Mouse (Mus musculus) right cerebral cortex, postnatal 36 days (tissue): Measurements from ENCODE around the gene Qk.

Experiments used
- DNase-seq, 2 experiments: peaks; one replicate each; pipeline ENCODE4 v3.0.0; 2022; ENCODE audit warnings: low spot score in 2 of 2, mixed read lengths in 1 of 2

The Qk gene

GRCm38 (mm10) chr17:10251252-10251958 is 68.2 kb downstream of the Qk start:
- DNase-seq, result no peak

DNA sequence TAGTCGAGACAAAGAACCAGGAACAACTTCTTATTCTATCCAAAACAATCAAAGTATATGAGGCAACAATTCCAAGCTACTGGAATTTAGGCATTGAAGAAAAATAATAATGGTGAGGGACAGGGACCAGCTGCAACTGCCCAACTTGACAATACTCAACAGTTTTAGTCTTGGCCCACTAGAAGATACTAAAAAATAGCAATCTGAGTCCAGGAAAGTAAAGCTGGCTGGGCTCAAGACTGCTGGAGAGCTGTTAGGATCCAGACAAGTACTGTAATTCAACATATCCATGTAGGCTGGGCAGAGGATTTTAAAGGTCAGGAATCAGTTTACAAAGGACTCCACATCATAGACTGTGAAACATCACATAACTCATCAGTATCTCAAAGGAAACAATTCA is 79.6 kb downstream of the Qk start:
- no peak for DNase-seq

DNA sequence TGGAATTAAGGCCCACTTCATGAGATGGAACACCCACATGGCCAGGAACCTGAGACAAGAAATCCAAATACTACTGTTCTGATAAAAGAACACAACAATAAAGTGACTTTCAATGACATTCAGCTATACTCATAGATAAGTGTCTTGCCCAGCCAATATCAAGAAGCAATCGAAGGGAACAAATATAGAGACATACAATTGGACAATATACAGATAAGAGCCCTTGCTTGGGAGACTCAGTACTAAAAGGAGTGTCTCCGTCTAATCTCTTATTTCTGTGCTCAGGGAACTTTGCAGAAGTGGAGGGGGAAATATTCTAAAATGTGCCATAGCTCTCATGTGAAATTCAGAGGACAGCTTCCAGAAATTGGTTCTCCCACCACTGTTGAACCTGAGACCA is 83.1 kb downstream of the Qk start:
- DNase-seq, result no peak

DNA sequence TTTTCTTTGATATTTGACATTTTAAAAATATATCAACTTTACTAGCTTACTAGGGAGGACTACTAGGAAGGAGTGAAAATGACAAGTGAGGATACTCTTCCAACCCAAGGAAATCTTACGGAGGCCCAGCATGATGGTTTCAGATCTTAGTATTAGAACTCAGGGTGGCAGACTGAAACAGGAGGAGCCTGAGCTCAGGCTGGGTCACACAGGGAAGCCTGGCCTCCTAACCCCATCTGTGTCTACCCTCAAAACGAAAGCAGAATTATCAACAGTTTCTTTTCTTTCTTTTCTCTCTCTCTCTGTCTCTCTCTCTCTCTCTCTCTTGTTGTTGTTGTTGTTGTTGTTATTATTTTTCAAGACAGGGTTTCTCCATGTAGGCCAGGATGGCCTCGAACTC is 87.2 kb downstream of the Qk start:
- no peak for DNase-seq

- no peak for DNase-seq
These were observed 91.7 kb downstream of the Qk start for GRCm38 (mm10) chr17:10227798-10228538.

DNA sequence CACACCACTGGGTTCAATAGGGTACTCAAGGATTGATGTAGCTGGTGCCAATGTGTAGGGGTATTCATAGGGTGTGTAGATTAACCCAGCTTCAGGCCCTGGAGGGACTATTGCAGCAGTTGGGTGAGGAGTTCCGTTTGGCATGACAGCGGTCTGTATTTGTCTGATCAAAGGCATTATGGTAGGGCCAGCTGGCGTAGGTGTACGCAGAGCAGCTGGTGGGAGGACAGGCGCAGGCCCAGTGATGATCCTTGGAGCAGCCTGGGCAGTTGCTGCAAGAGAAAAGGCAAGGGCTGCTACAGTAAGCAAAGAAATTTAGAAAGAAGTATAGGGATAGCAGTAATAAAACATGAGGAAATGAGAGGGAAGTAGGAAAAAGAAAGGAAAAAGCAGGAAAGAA is 103.5 kb downstream of the Qk start:
- no peak for DNase-seq

DNA sequence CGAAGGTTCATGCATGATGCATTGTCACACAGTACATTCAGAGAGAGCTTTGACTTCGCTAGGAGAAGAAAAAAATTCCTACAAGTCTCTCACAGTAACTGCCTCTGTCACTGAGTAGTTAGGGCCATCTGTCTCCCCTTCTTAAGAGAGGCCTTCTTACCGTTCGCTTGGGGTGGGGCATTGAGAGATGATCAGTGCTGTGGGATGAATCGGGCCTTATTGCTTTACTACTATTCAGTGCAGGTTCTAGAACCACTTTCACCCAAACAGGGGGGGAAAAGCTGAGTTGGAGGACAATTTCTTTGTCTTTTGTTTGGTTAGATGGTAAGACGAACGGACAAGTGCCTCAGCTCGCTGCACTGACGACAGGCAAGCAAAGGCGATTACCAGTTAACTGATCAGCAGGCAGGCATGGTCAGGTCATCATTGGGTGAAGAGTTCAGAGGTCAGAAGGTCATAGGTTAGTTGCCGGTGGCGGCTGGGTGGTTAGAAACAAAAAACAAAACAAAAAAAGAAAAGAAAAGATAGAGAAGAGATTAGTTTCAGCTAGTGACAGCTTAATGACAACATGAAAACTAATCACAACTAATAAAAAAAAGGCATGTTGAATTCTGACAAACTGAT is 110.4 kb downstream of the Qk start:
- no peak for DNase-seq

GRCm38 (mm10) chr17:10198662-10199061 is 121.0 kb downstream of the Qk start:
- no peak for DNase-seq

GRCm38 (mm10) chr17:10198231-10198630 is 121.4 kb downstream of the Qk start:
- no peak for DNase-seq

GRCm38 (mm10) chr17:10195703-10196102 is 124.0 kb downstream of the Qk start:
- DNase-seq, result no peak

- DNase-seq, result no peak
These were observed 128.8 kb downstream of the Qk start for GRCm38 (mm10) chr17:10190857-10191256.

DNA sequence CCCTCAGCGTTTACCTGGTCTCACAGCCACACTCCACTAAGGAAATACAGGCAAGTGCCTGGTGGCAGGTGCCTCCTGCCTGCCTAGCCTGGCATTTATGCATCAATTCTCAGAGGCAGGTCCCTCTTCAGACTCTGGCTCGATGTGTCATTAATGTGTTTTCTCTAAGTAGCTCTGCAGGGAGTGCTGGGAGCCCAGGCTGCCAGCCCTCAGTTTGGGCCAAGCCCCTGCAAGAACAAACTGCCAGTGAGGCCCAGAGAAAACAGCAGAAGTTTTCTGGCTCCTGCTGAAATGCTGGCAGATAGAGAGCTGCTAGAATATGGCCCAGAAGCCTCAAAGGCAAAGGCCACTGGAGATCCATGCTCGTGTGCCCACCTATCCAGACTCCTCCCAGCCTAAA is 131.2 kb downstream of the Qk start:
- no peak for DNase-seq

DNA sequence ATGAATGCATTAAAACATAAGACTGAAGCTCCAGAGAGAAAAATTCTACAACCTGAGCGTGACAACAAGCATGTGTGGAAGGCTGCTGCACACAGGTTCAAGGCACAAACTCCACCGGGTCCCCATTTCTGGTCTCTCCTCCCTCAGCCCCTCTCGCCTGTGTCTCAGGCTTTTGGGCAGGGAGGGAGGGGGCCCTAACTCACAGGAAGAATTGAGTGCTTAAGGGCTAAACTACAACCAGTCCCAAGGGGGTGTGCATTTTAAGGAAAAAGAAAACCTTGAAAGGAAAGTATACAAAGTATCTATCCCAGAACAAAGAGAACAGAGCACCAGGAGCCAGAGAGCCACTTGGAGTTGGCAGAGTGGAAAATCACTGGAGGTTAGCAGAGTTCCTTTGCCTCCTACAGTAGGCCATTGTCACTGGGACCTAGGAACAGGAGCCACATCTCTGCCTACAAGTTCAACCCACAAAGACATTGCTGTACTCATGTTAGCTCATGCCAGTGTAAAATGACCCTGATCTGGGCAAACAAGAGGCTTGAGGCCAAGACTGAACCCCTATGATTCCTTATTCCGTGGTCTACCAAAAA is 132.1 kb downstream of the Qk start:
- DNase-seq, result no peak

GRCm38 (mm10) chr17:10181761-10182160 is 137.9 kb downstream of the Qk start:
- no peak for DNase-seq

GRCm38 (mm10) chr17:10177096-10177495 is 142.6 kb downstream of the Qk start:
- no peak for DNase-seq

DNA sequence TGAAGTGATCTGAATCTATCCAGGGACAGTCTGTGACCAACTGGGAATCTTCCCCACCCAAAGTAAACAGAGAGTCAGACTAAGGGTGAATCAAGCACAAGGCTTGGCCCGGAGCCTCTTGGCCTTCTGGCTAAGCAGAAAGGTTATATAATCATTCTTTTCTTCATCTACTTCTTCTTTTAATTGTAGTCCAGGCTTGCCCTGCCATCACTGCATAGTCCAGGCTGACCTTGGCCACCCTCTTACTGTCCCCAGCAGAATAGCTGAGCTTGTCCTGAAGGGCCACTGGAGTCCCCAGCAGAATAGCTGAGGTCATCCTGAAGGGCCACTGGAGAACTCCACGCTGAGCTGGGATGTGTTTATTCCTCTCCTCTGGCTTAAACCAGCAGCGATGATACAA is 158.4 kb downstream of the Qk start:
- no peak for DNase-seq

GRCm38 (mm10) chr17:10160415-10160814 is 159.2 kb downstream of the Qk start:
- no peak for DNase-seq

DNA sequence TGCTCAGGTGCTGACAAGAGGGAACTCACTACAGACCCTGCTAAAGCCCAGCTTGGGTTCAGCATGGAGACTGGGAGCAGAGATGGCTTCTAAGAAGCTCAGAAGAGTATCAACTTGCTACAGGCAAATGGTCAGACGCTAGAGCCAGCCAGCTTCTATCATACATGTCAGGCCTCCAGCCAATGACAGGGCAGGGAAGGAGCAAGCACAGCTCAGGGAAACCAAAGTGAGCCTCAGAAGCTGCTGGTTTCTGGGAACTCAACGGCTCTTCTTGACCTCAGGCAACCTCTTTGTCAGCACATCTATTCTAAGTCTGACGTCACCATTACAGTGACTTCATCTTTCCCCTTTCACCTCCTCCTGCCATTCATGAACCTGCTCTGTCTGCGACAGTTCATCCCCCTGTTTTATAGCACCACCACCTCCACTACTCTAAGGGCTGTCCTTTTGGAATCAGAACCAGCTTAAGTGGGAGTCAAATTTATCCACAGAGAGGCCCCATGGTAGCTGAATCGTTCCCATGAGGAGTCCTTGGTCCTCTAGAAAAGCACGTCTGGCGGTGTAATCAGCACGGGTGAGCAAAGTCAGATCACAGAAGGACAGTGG is 166.7 kb downstream of the Qk start:
- DNase-seq, result no peak
